Mouse (Mus musculus) v-Abl transformed pro-B cells (cell line): ENCODE measurements around the gene Aym1.
"Not testable (repeated sequence)": the region's sequence is repeated elsewhere in the genome, so short reads cannot be mapped to it uniquely, and the experiment has no call there.

Source experiments
- in situ Hi-C, 2 experiments: fragments of 400-800 bp; cut with MboI; formaldehyde crosslinking; loops; one replicate each; pipeline ENCODE4 v1.15.1; 2025; ENCODE audit not compliant: unreplicated experiment in 2 of 2

Aym1 gene

DNA sequence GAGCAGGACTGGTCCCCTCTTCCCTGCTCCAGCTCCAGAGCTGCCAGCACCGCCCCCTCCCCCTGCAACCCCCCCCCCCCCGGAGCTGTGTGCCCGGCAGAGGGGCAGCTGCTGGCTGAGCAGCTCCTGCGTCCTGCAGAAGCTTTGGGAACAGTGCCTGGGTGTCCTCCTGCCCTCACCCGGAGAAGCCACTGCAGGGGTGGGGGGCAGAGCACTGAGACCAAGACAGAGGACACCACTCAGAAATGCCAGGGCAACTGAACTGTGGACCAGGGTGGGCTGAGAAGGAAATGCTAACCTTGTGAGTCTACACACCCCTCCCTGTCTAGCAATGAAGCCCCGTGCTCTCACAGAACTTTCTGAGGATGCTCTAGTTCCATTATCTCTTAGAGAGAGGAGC is at the start of gene Aym1:
TSS of gene Aym1 (plus strand) at position 109 of the 400 bp plus-strand sequence.
- in situ Hi-C loops: loop anchor here in 1 of 2 experiments (25.0 kb wide), 2 partner anchors 270 to 680 kb away; partner anchors contain the start of gene Crybb3

DNA sequence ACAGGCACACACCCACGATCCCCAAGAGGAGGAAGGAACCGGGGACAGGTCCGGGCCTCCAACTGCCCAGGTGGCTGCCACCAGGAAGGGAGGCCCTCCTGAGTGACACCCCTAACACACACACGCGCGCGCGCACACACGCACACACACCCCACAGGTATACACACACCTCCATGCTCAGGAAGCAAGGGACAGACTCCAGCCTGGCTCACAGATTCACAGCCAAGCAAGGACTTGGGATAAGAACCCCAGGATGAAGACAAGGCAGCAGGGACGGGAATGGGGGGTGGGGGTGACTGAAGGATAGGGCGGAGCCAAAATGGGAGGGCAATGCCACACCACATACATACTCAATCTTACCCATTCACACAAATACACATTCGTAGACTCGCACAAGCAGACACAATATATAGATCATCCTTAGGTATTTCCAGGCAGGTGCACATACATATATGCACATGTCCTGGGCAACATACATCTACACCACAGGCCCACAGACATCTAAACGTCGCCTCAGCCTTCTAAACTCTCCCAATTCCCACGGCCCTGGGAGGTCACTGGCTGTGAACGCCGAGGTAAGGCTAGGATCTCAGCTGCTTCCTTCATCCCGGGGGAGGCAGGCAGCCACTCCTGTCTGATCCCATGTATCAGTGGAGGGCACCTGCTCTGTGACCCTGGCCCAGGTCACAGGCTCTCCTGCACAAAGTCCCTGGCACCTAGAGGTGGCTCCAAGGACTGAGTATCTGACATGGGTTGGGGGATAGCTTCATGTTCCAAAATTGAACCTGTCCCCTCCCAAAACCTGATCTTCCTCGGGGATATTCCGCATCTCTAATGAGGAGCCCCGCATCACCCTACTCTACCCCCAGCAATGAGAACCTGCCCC is 47.4 kb upstream of the Aym1 start:
- in situ Hi-C loops: no loop called here

DNA sequence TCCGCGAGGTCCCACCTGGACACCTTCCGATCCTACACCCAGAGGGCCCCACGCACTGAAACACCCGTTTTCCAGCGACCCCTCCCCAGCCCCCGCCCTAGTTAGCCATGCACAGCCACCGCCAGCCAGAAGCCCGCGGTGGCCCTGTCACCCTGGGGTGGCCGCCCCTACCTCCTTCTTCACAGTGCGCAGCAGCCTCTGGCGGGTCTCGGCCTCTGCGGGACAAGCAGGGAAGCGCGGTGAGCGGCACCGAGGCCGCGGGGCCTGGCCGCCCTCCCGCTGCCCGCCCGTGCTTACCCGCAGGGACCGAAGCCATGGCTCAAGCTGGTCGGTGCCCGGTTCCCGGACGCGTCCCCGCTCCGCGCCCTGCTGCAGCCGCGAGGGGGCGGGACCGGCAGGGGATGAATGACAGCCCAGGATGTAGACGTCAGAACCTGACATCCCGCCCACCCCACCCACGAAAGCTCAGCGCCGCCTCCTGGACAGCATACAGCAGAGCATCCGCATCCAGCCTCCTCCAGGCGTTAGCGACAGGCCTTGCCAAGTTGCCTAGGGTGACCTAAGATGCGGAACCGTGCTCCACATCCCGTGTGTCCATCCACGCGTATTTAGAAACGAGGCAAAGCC is 46.6 kb upstream of the Aym1 start, which contains the start of gene Sgsm1:
TSS of gene Sgsm1 (minus strand) at position 410 of the 627 bp plus-strand sequence.
- in situ Hi-C loops: no loop called here

DNA sequence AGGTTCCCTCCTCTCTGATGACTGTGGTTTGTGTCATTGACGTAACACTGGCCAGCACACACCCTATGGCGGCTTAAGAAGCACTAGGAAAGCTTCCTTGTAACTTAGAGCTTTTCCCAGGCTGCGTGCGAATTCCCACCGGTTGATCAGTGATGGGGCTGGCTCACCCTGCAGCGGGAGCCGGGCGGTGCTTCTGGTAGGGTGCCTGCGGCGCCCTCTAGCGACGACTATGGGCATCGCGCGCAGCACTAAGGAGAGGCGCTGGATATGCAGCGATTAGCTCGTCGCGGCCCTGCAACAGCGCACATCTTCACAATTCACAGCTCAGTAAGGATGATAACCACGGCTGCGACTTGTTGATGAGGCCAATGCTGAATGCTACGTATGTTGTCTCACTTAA is 43.1 kb upstream of the Aym1 start:
- in situ Hi-C loops: no loop called here

DNA sequence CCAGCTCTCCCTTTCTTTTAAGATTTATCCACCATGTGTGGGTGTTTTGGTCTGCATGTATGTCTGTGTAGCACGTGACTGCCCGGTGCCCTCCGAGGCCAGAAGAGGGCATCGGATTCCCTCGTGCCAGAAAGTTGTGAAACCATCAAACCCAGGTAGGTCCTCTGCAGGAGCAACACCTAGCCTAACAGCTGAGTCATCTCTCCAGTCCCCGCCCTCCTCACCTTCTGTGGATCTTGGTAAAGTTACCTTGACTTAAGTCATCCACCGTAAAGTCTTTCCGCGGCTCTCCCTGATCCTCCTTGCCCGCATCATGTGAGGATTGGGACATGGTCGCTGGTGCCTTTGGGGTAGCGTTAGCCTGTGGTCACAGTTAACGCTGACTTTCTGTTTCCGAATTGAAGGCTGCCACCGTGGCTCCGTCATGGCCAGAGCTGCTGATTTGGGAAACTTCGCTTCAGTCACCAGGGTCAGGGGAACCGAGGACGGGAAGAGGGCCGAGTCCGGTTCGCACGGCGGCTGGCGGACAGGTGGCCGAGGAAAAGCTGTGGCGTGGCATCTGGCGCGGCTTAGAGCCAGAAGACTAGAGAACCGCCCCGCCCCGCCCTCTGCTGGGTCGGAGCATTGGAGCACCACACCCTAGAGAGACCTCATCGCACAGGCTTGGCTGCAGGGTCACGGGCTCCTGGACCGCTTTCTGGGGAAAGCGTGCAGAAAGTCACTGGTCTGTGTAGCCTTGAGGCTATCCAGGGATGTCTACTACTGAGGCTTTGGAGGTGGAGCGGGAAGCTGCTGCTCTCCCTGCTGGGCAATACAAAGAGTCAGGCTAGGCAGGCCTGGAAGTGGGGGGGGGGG is 33.1 kb upstream of the Aym1 start:
- in situ Hi-C loops: no loop called here

DNA sequence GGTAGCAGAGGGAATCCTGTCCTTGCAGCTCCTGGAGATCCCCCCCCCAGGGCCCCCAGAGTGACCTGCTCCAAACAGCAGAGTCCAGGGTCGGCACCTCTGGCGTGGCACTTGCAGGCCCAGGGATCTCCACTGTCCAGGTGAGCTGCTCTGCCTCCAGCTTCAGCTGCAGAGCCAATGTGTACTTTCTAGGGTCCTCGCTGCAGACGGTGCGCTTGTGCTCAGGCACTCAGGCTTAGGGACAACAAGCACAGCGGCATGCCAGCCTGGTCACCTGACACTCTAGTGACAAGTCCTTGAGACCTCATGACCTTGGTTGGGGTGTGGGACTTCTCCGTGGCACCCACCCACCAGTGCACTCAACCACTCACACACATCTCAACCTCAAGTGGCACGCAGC is 27.6 kb upstream of the Aym1 start:
- in situ Hi-C loops: no loop called here

DNA sequence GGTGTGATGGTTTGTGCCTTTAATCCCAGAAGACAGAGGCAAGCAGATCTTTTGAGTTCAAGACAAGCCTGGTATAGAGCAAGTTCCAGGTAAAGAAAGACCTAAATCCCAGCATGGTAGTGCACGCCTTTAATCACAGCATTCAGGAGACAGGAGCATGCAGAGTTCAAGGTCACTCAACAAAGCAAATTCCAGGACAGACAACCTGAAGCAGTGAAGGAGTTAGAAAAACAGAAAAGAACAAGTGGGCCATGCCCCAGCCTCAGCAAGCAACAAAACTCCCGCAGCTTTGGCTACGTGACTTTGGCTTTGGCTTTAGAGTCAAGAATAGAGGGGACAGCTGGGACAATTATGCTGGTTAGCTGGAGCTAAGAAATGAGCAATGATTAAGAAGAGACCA is 26.9 kb upstream of the Aym1 start:
- in situ Hi-C loops: no loop called here

DNA sequence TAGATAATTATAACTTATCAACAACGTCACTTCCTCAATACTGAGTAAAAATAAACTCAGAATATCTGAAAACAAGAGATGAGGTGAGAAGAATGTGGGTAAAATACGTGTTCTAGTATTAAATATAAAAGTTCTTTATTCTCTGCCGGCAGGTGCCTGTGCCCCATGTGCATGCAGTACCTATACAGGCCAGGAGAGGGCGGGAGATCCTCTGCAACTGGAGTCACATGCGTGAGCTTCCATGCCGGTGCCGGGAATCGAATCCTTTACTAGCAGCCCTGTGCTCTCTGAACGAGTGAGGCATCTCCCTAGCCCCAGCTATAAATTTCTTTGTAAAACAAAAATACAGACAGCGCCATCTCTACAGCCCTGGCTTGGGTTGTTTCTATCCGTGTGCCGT is 24.9 kb upstream of the Aym1 start:
- in situ Hi-C loops: no loop called here

DNA sequence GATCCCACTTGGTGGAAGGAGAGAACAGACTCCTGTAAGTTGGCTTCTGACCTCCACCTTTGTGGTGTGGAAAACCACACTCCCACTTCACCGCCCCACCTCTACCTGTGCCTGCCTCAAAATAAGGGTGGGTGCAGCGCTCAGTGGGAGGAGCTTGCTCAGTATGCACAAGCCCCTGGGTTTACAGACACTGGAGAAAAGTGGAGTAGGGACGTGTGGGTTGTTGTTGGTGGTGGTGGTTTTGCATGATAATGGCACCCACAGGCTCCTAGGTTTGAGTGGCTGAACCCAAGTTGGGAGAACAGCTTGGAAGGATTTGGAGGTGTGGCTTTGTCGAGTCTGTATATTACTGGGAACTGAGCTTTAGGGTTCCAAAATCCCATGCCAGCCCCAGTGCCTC is 24.2 kb upstream of the Aym1 start:
- in situ Hi-C loops: no loop called here

DNA sequence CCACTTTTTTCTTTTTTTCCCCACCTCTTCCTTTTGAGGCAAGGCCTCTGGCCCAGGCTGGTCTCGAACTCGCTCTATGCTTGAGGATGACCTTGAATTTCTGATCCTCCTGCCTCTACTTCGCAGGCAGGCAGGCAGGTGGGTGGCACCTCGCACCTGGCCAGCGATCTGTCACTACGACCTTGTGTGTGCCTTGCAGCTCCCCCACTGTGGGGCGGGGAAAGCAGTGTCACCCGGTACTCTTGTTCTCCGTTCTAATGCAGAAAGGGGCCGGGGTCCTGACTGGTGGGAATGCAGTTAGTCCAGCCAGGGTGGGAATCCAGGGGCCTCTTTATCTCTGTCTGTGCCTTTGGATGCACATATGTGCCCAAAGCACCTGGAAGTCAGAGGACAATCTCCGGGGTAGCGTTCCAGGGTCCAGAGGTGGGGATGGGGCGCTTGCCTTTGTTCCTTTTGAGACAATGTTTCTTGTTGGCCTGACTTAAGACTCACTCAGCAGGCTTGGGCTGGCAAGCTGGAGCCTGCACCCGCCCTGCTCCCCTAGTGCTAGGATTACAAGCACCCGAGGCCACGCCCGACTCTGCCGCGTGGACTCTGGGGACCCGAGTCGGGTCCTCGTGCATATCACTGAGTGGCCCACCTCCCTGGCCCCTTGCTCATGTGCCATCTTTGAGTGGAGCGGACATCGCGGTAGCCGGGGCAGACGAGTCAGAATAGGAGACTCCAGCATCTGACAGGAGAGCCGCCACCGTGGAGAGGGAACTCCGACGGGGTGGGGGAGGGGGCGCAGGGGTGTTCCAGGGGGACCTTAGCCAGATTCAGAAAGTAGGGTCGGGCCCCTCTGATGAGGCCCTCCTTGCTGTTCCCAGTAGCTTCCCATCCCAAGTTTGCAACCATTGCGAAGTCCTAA is 22.2 kb upstream of the Aym1 start:
- in situ Hi-C loops: no loop called here

DNA sequence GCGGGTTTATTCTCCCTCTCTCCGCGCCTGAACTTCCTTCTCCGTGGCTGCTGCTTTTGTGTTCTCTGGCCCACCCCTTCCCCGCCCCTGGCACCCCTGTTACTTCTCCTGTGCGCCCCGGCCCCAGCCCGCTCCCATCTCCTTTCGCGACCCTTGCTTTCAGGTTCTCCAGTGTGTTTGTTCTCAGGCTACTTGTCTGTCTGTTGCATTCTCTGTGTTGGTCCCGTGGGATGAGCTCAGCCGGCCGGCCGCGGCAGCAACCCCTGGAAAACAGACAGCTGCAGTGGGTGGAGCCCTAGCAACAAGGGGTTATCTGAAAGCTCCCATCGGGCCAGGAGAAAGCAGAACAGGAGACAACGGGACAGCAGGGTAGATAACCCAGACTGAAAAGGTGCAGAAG is 21.4 kb upstream of the Aym1 start:
- in situ Hi-C loops: no loop called here

DNA sequence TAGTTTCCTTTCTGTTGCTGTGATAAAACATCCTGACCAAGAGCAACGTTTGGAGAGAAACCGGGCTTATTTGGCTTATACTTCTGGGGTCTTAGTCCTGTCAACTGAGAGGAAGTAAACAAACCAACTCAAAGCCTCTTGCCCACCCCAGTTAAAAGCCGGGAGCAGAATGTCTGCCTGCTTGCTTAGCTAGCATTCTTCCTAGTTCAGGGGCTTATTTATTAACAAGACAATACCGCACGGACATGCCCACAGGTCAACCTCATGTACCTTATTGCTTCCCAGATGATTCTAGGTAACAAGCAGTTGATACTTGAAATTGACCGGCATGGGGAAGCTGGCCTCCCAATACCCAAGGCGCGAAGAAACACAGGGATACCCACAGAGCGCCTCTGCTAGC is 20.8 kb upstream of the Aym1 start:
- in situ Hi-C loops: no loop called here

DNA sequence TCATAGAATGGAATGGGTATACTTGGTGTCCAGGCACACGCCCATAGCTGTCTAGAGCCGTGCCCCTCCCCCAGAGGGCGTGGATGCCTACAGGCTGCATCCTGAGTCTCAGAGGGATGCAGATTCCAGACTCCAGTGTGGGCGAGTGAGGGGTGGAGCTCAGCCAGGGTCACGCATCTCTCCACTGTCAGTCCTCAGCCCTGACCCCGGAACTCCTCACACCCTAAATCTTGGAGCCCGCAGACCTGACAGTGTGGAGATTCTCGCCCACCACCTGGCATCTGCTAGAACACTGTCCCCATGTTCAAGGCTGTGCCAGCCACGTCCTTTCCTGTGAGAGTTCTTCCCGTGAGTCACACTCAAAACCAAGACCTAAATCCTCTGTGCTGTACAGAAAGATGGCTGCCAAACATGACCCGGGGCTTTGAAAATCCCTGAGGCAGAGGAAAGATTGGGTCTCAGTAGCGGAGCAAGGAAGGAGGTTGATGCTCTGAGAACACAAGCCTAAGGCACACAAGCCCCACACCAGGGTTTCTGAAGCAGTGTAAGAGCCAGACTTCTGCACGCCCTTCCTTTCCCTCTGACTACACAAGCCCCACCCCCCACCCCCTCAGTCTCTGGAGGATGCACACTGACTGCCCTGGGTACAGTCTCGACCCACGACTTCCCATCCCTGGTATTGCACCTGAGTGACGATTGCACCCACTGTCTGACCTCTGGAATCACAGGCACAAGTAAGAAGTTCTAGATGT is 12.3 kb upstream of the Aym1 start:
- in situ Hi-C loops: no loop called here

DNA sequence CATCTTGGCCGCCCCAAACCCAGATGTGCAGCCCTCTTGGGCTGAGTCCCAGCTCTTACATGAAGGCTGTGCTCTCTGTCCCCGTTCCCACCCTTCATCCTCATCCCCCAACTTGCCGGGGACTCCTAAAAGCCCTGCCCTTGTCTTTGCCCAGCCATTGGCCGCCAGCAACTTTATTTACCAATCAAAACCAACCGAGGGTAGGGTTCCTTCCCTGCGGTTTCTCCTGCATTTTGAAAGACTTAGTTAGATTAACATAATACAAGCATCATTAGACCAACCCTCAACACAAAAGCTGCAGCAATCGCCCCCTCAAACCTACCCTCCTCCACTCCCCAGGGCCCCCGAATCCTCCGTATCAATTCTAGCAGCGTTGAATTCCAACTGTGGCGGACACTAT is 11.3 kb upstream of the Aym1 start:
- in situ Hi-C loops: no loop called here

DNA sequence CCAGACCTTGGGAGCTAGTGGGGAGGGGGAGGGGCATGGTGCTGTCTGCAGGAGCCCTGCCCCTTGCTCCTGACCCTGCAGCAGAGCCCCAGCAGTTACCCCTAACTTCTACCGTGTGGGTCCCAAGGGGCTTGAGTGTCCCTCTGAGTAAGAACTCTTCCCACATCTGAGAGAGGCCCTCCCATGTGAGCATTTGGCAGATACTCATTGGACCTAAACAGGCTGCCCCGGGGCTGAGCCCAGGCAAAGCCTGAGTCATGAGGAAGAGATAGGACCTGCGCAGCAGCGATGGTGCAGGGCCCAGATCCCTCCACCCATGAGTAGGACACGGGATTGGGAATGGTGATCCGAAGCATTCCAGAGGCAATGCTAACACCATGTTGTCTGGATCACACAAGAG is 10.4 kb upstream of the Aym1 start:
- in situ Hi-C loops: not testable (repeated sequence)

DNA sequence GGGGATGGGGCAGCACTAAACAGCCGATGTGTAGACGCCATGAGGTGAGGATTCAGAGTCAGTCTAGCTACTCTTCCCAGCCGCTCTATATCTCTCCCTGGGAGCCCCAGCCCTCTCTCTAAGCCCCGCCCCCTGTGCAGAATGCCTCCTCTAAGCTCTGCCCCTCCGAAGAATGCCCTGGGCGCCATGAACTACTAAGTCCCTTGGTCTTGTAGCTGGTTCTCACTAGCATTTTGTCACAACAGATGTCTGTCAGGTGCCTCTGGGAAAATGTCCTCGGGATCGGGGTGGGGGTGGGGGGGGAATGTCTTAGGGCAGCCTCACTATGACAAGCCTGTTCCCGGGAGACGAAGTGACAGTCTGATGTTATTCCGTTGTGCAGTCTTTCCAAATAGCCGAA is 9.5 kb upstream of the Aym1 start:
- in situ Hi-C loops: no loop called here

DNA sequence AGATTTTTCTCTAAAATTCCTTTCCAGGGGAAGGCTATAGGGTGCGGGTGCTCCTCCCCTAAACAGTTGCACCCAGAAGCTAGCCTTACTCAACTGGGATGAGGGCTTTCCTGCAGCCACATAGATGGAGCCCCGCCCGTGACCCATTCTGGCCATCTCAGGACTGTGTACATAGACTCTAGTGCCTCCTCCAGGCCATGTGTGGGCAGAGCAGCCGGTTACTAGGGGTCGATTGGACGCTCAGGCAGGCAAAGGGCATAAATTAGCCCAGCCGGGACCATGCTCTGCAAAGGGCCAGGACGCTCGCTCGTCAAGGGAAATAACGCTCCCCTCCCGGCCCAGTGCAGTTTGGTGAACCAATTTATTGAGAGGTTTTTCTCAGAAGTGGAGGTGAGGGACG is 8.5 kb upstream of the Aym1 start:
- in situ Hi-C loops: no loop called here

DNA sequence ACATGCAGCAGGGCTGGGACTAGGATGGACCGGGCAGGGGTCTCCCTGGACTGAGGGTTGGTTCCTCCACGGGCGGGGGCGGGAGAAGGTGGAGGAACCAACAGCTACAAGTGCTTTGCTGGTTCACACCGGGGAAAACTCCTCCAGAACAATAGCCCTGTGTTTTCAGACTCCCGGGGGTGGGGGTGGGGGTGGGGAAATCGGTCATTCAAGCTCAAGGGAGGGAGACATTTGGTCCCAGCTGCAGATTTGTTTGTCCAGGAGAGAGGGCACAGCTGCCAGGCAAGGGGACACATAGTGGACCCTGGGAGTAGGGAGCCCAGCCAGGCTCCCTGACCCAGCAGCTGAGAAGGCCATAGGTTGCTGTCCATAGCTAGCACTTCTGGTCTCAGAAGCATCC is 7.9 kb upstream of the Aym1 start:
- in situ Hi-C loops: no loop called here

DNA sequence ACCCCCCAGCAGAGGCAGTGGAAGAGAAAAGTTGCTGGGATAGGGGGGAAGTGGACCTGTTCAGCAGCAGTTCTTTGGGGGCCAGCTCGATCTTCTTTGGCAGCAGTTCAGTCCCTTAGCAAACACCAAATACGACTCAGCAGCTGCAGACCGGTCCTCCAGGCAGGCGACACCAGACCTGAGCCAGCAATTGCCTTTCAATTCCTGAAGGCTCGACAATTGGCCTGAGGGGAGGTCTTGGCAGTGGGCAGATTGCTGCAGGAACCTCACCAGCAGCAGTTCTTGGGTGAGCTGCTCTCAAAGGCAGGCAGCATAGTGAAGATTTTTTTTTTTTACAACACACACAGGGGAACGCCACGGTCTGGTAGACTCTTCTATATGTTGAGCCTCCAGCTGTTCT is 7.3 kb upstream of the Aym1 start:
- in situ Hi-C loops: loop anchor here in 1 of 2 experiments (25.0 kb wide), 2 partner anchors 263 to 687 kb away; partner anchors contain the start of gene Crybb3
